Mouse (Mus musculus) ES-Bruce4 (cell line): ENCODE results near the gene Olfr1361. TPM values are rescaled to one million over a fixed set of nuclear protein-coding genes. Genes with fewer than 3 reads are reported as not detected.

ENCODE experiments used
- H3K27ac ChIP-seq: 2 replicates; pipeline ENCODE4 v1.5.1; 2012; ENCODE audit warnings: low read length, inconsistent platforms; ENCODE audit not compliant: insufficient read depth
- H3K27me3 ChIP-seq: 2 replicates; pipeline ENCODE4 v1.6.1; 2012; ENCODE audit warnings: mild to moderate bottlenecking, low read length, inconsistent platforms; ENCODE audit not compliant: control insufficient read depth, poor library complexity, insufficient read depth, severe bottlenecking
- H3K36me3 ChIP-seq: 2 replicates; pipeline ENCODE4 v1.6.1; 2012; ENCODE audit warnings: inconsistent platforms, mild to moderate bottlenecking, low read length, moderate library complexity; ENCODE audit not compliant: control insufficient read depth, poor library complexity, insufficient read depth, severe bottlenecking
- H3K4me1 ChIP-seq: one replicate; pipeline ENCODE4 v1.8.1; 2011; ENCODE audit warnings: low read length; ENCODE audit not compliant: control insufficient read depth, insufficient read depth
- H3K4me3 ChIP-seq: 2 replicates; pipeline ENCODE4 v1.5.1; 2011; ENCODE audit warnings: low read depth, mild to moderate bottlenecking, low read length
- H3K9ac ChIP-seq: 2 replicates; pipeline ENCODE4 v1.6.1; 2012; ENCODE audit warnings: low read depth, mild to moderate bottlenecking, inconsistent platforms; ENCODE audit not compliant: poor library complexity, severe bottlenecking
- H3K9me3 ChIP-seq: replicated peaks from 2 replicates; pipeline ENCODE4 v1.6.1; 2012; ENCODE audit warnings: mild to moderate bottlenecking, low read length, inconsistent platforms; ENCODE audit not compliant: control insufficient read depth, poor library complexity, insufficient read depth, severe bottlenecking
- CTCF ChIP-seq: IDR thresholded peaks from one replicate; pipeline ENCODE4 v1.8.1; 2011; ENCODE audit warnings: low read depth, low read length
- EP300 ChIP-seq: IDR thresholded peaks from 2 replicates; pipeline ENCODE4 v1.6.1; 2011; ENCODE audit warnings: low read depth, low read length; ENCODE audit not compliant: insufficient read depth
- POLR2A ChIP-seq: IDR thresholded peaks from one replicate; pipeline ENCODE4 v1.8.1; 2011; ENCODE audit warnings: low read length; ENCODE audit not compliant: insufficient read depth
- polyA plus RNA-seq: library from polyadenylated mRNA; stranded (reverse); fragments of >200 nt; gene quantifications from 2 replicates; pipeline ENCODE4 v1.2.4, GENCODE M21; 2011; ENCODE audit warnings: low read depth; ENCODE audit not compliant: missing spikeins, insufficient read depth, insufficient read length

Gene Olfr1361
- not detected in 2 replicates for polyA plus RNA-seq

GRCm38 (mm10) chr13:21663286-21663685 is at the start of gene Olfr1361:
Gene Olfr1361, minus strand, starts transcription at chr13:21663386.
- H3K9me3 ChIP-seq = no peaks in the 10 kb centered on the region
- no peaks in the 10 kb centered on the region for H3K27me3 ChIP-seq
- H3K4me3 ChIP-seq = no peak within 1 kb of the TSS
- no peak within 1 kb of the TSS for H3K27ac ChIP-seq
- no peaks in the 10 kb centered on the region for H3K4me1 ChIP-seq
- H3K9ac ChIP-seq = no peak within 1 kb of the TSS
- no peak for TF ChIP-seq EP300
- TF ChIP-seq POLR2A = no peak
- no peak for TF ChIP-seq CTCF
- H3K36me3 ChIP-seq = no peaks in the 10 kb centered on the region

GRCm38 (mm10) chr13:21711698-21712097 is 48.5 kb upstream of the Olfr1361 start:
- H3K27ac ChIP-seq = no peak overlapping the region
- H3K4me1 ChIP-seq = no peaks in the 10 kb centered on the region
- peak overlapping the region; percentile 90; the same call in 1 of the 2 replicates for H3K4me3 ChIP-seq
- no peaks in the 10 kb centered on the region for H3K9me3 ChIP-seq
- H3K27me3 ChIP-seq = no peaks in the 10 kb centered on the region
- TF ChIP-seq EP300 = no peak
- no peak for TF ChIP-seq CTCF
- TF ChIP-seq POLR2A = no peak
- no peaks in the 10 kb centered on the region for H3K36me3 ChIP-seq
- peak overlapping the region; percentile 78 for H3K9ac ChIP-seq

GRCm38 (mm10) chr13:21710821-21711525 is 47.8 kb upstream of the Olfr1361 start:
- H3K9ac ChIP-seq = peak overlapping the region; percentile 78
- no peaks in the 10 kb centered on the region for H3K36me3 ChIP-seq
- no peak overlapping the region for H3K27ac ChIP-seq
- H3K4me1 ChIP-seq = no peaks in the 10 kb centered on the region
- peak overlapping the region; percentile 90 for H3K4me3 ChIP-seq
- TF ChIP-seq EP300 (0 out of 2 replicates have a peak, but pooled peaks have one; percentile 12), CTCF (no peak)
- no peaks in the 10 kb centered on the region for H3K27me3 ChIP-seq
- no peaks in the 10 kb centered on the region for H3K9me3 ChIP-seq

- TF ChIP-seq CTCF = peak; percentile 78
- no peak for TF ChIP-seq EP300
- TF ChIP-seq POLR2A = no peak
- peak overlapping the region; percentile 86 for H3K27ac ChIP-seq
- peak overlapping the region; percentile 89 for H3K4me3 ChIP-seq
- H3K27me3 ChIP-seq = no peaks in the 10 kb centered on the region
- no peaks in the 10 kb centered on the region for H3K36me3 ChIP-seq
- no peaks in the 10 kb centered on the region for H3K9me3 ChIP-seq
- no peaks in the 10 kb centered on the region for H3K4me1 ChIP-seq
- peak overlapping the region; percentile 66 for H3K9ac ChIP-seq
Observed at GRCm38 (mm10) chr13:21710031-21710711, 47.0 kb upstream of the Olfr1361 start.

- no peaks in the 10 kb centered on the region for H3K27me3 ChIP-seq
- no peak overlapping the region for H3K4me3 ChIP-seq
- H3K9me3 ChIP-seq = no peaks in the 10 kb centered on the region
- no peak overlapping the region for H3K27ac ChIP-seq
- TF ChIP-seq POLR2A = no peak
- no peak for TF ChIP-seq CTCF
- TF ChIP-seq EP300 = no peak
- H3K36me3 ChIP-seq = no peaks in the 10 kb centered on the region
- H3K4me1 ChIP-seq = no peaks in the 10 kb centered on the region
- H3K9ac ChIP-seq = no peak overlapping the region
Observed at GRCm38 (mm10) chr13:21706669-21707068, 43.5 kb upstream of the Olfr1361 start.

GRCm38 (mm10) chr13:21697811-21698210 is 34.6 kb upstream of the Olfr1361 start, which contains the start of gene Olfr1359:
Gene Olfr1359, plus strand, starts transcription at chr13:21698111.
- H3K27me3 ChIP-seq = no peaks in the 10 kb centered on the region
- H3K4me3 ChIP-seq = no peak within 1 kb of the TSS
- no peaks in the 10 kb centered on the region for H3K36me3 ChIP-seq
- no peaks in the 10 kb centered on the region for H3K9me3 ChIP-seq
- H3K27ac ChIP-seq = no peak within 1 kb of the TSS
- H3K4me1 ChIP-seq = no peaks in the 10 kb centered on the region
- no peak for TF ChIP-seq EP300
- no peak for TF ChIP-seq CTCF
- no peak for TF ChIP-seq POLR2A
- no peak within 1 kb of the TSS for H3K9ac ChIP-seq
